Mouse (Mus musculus) central nervous system, embryonic 11.5 days (tissue): Measurements from ENCODE around the gene Pelp1. TPM values are rescaled to one million over a fixed set of nuclear protein-coding genes. Genes with fewer than 3 reads are reported as not detected.

Source experiments
- polyA plus RNA-seq: library from polyadenylated mRNA; depleted of rRNA; stranded (reverse); fragments of >200 nt; gene quantifications from 2 replicates; pipeline ENCODE4 v1.2.3, GENCODE M21; 2012; rRNA removed

The Pelp1 gene
- polyA plus RNA-seq, result 34.7 and 45.0 TPM in 2 replicates

GRCm38 (mm10) chr11:70409594-70410296 lies at the start of gene Pelp1:
Gene Pelp1, minus strand, starts transcription at chr11:70410031.

GRCm38 (mm10) chr11:70458688-70459600 lies 49.1 kb upstream of the Pelp1 start, which contains the start of gene Zmynd15:
Gene Zmynd15, plus strand, starts transcription at chr11:70459433.

GRCm38 (mm10) chr11:70451797-70452498 lies 42.1 kb upstream of the Pelp1 start, which contains the start of gene Med11:
Gene Med11, plus strand, starts transcription at chr11:70451919.

GRCm38 (mm10) chr11:70432048-70432894 lies 22.4 kb upstream of the Pelp1 start, which contains the start of gene Arrb2:
Gene Arrb2, plus strand, starts transcription at chr11:70432635.

GRCm38 (mm10) chr11:70351868-70352267 lies 58.0 kb downstream of the Pelp1 start, which contains the start of gene Alox15:
Gene Alox15, minus strand, starts transcription at chr11:70352031.

Other genes with a start within 250 kb of the Pelp1 start
- gene Slc16a11, start 197.3 kb downstream of the Pelp1 start, polyA plus RNA-seq, result 0.35 and 0.47 TPM in 2 replicates
- 11.0 and 43.0 TPM in 2 replicates for gene Slc16a13, start 189.0 kb downstream of the Pelp1 start, polyA plus RNA-seq
- 5.3 and 7.2 TPM in 2 replicates for gene Bcl6b, start 180.2 kb downstream of the Pelp1 start, polyA plus RNA-seq
- gene 0610010K14Rik, start 172.1 kb downstream of the Pelp1 start, polyA plus RNA-seq, result 152 and 226 TPM in 2 replicates
- 11.4 and 21.8 TPM in 2 replicates for gene Gm21988, start 170.2 kb downstream of the Pelp1 start, polyA plus RNA-seq
- gene Rnasek, start 170.2 kb downstream of the Pelp1 start, polyA plus RNA-seq, result 3.4 and 39.5 TPM in 2 replicates
- gene Alox12, start 154.7 kb downstream of the Pelp1 start, polyA plus RNA-seq, result 2.6 and 3.1 TPM in 2 replicates
- gene Alox12e, start 87.4 kb downstream of the Pelp1 start, polyA plus RNA-seq, result not detected in 2 replicates
- 0.18 and 0.55 TPM in 2 replicates for gene Alox15, start 58.0 kb downstream of the Pelp1 start, polyA plus RNA-seq
- gene Arrb2, start 22.6 kb upstream of the Pelp1 start, polyA plus RNA-seq, result 49.1 and 64.2 TPM in 2 replicates
- 37.6 and 48.2 TPM in 2 replicates for gene Med11, start 41.9 kb upstream of the Pelp1 start, polyA plus RNA-seq
- 0.47 and 0.52 TPM in 2 replicates for gene Zmynd15, start 49.4 kb upstream of the Pelp1 start, polyA plus RNA-seq
- 1.7 and 2.2 TPM in 2 replicates for gene Cxcl16, start 50.0 kb upstream of the Pelp1 start, polyA plus RNA-seq
- 1.2 and 1.3 TPM in 2 replicates for gene Tm4sf5, start 95.2 kb upstream of the Pelp1 start, polyA plus RNA-seq
- 0.22 and 0.30 TPM in 2 replicates for gene Vmo1, start 104.6 kb upstream of the Pelp1 start, polyA plus RNA-seq
- gene Gltpd2, start 109.2 kb upstream of the Pelp1 start, polyA plus RNA-seq, result 0.25 and 0.60 TPM in 2 replicates
- 450 and 522 TPM in 2 replicates for gene Psmb6, start 115.3 kb upstream of the Pelp1 start, polyA plus RNA-seq
- not detected in 2 replicates for gene Gm40193, start 122.9 kb upstream of the Pelp1 start, polyA plus RNA-seq
- 7.3 and 9.7 TPM in 2 replicates for gene Pld2, start 130.0 kb upstream of the Pelp1 start, polyA plus RNA-seq
- gene Mink1, start 152.8 kb upstream of the Pelp1 start, polyA plus RNA-seq, result 51.8 and 75.5 TPM in 2 replicates
- gene 4930544D05Rik, start 205.8 kb upstream of the Pelp1 start, polyA plus RNA-seq, result not detected in 2 replicates
- gene Chrne, start 209.2 kb upstream of the Pelp1 start, polyA plus RNA-seq, result not detected in 2 replicates
- 0.71 and 1.1 TPM in 2 replicates for gene Gp1ba, start 229.1 kb upstream of the Pelp1 start, polyA plus RNA-seq
- 65.1 and 75.1 TPM in 2 replicates for gene Rnf167, start 237.2 kb upstream of the Pelp1 start, polyA plus RNA-seq
- gene Slc25a11, start 237.4 kb upstream of the Pelp1 start, polyA plus RNA-seq, result 97.5 and 110 TPM in 2 replicates
- gene Pfn1, start 244.6 kb upstream of the Pelp1 start, polyA plus RNA-seq, result 596 and 833 TPM in 2 replicates
- gene Eno3, start 247.2 kb upstream of the Pelp1 start, polyA plus RNA-seq, result 31.1 and 40.7 TPM in 2 replicates